Mouse (Mus musculus) adrenal gland (tissue): ENCODE data around the gene Acvr2b.
"Not testable (repeated sequence)": the region's sequence is repeated elsewhere in the genome, so short reads cannot be mapped to it uniquely, and the experiment has no call there.

Experiments
- intact Hi-C: fragments of 180-260 bp; cut with DNase I; formaldehyde crosslinking; loops from one replicate; pipeline ENCODE4 v1.15.1; 2025
- long read RNA-seq, 2 experiments: library from polyadenylated mRNA; unstranded; transcript quantifications; one replicate each; pipeline ENCODE4 v2.0.0; 2020; ENCODE audit warnings: borderline replicate concordance in 1 of 2; ENCODE audit not compliant: insufficient replicate concordance in 1 of 2

Acvr2b gene
- long read RNA-seq, experiment 1, partial matches to known transcripts, result 0 of 2 reads
- long read RNA-seq, experiment 1, other reads (novel, unspliced or antisense), result 0 of 2 reads
- long read RNA-seq, experiment 2, partial matches to known transcripts, result 1 of 2 reads
- long read RNA-seq, experiment 2, other reads (novel, unspliced or antisense), result 1 of 2 reads

DNA sequence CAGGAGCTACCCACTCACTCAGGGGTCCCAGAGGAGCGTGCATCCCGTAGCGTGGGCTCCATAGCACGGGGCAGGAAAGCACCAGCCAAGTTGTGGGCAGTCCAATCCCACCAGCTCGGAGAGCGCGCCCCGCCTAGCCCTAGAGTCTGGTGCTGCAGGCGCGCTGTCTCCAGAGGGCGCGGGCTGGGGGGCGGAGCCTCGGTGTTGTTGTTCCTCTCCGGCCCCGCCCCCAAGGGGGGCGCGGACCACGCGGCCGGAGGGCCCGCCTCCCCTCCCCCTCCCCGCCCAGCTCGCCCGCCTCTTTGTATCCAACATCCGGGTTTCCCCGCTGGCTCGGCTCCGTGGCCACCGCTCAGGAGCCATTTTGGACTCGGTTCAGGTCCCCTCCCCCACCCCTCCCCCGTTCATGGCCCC lies at the start of gene Acvr2b:
Acvr2b (plus strand) TSS at position 318 of the 414 bp plus-strand sequence.
- intact Hi-C loops, result loop anchor here (5.0 kb wide), 1 partner anchor 45 kb away; the partner anchor contains the start of gene Xylb

- intact Hi-C loops, result loop anchor here (5.0 to 10.0 kb wide), 2 partner anchors 49 to 197 kb away; partner anchors contain the start of genes Acaa1b and Gm47289
Measured at GRCm38 (mm10) chr9:119353926-119354325, 48.0 kb upstream of the Acvr2b start.

GRCm38 (mm10) chr9:119355943-119356342 lies 46.0 kb upstream of the Acvr2b start:
- intact Hi-C loops, result loop anchor here (2.0 to 10.0 kb wide), 3 partner anchors 46 to 75 kb away; partner anchors contain the start of gene Acvr2b

DNA sequence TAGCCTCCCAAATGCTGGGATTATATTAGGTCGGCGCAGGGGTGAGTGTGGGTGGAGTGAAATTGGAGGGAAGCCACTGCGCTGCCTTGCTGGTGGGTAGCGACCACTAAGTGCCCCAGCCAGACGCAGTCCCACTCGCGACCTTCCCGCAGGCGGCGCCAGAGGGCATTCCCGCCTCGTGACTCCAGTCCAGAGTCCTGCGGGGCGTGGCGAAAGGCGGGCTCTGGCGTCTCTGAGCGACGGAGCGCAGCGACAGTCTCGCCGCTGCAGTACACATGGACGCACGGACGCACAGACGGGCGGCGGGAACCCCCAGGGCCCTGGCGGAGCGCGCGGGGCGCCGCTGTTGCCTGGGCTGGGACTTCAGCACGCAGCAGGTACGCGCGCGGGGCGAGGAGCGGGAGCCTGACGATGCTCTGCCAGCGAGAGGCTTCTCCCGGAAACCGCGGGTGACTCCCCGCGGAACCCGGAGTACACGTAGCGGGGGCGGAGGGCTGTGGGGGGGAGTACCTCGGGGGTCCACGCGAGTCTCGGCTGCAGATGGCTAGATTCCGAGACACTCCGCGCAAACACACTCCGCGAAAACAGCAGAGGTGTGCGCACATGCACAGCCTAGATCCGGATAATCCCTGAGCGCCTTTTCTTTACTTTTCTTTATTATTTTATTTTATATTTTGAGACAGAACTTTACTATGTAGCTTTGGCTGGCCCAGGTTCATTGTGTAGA lies 44.4 kb upstream of the Acvr2b start, which contains the start of gene Xylb:
Xylb (plus strand) TSS at position 51 of the 727 bp plus-strand sequence.
- intact Hi-C loops, result loop anchor here (2.0 to 10.0 kb wide), 3 partner anchors 45 to 73 kb away; partner anchors contain the start of gene Acvr2b

GRCm38 (mm10) chr9:119358058-119358429 lies 43.9 kb upstream of the Acvr2b start:
- intact Hi-C loops, result loop anchor here (5.0 to 10.0 kb wide), 2 partner anchors 44 to 53 kb away; partner anchors contain the start of gene Acvr2b

DNA sequence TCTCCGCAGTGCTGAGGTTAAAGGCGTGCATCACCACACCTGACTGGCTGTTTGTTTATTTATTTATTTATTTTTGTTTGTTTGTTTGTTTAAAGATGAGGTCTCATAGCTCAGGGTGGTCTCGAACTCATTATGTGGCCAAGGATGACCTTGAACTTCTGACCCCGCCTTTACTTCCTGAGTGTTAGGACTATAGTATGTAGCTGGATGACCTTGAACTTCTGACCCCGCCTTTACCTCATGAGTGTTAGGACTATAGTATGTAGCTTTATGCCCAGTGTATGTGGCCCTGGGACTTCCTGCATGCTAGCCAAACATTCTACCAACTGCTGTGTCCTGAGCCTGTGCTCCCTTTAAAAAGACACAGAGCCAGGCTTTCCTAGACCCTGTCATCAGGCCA lies 40.5 kb upstream of the Acvr2b start:
- intact Hi-C loops, result no loop called here

GRCm38 (mm10) chr9:119363229-119363628 lies 38.7 kb upstream of the Acvr2b start:
- intact Hi-C loops, result no loop called here

DNA sequence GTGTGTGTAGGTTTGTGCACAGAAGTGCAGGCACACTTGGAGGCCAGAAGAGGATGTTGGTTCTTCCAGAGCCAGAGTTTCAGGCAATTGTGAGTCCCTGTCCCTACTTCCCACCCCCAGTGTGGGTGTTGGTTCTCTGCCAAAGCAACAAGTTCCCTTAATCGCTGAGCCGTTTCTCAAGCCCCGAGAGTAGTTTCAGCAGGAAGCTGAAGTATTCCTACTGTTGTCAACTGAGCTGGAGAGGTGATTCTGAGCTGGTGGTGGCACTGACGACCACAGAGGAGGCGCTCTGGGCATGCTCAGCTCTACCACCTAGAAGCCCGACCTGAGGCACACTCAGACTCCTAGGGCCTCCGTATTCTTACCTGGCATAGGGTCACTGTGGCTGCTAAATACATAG lies 36.6 kb upstream of the Acvr2b start, which contains the start of gene Slc22a14:
Slc22a14 (minus strand) TSS at position 270 of the 400 bp plus-strand sequence.
- intact Hi-C loops, result no loop called here

DNA sequence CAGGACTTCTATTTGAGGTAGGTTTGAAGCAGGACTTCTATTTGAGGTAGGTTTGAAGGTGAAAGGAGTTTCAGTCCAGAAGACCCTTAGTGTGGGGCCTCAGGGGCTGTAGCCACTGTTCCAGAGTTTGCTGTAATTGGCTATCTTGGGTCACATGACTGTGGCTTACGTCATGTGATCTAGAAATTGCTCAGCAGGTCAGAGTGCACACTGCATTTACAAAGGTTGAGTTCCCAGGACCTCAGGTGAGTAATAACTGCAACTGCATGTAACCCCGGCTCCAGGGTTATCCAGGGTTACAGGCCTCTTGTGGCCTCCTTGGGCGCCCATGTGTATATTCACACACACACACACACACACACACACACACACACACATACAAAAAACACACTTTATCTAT lies 33.6 kb upstream of the Acvr2b start:
- intact Hi-C loops, result no loop called here

DNA sequence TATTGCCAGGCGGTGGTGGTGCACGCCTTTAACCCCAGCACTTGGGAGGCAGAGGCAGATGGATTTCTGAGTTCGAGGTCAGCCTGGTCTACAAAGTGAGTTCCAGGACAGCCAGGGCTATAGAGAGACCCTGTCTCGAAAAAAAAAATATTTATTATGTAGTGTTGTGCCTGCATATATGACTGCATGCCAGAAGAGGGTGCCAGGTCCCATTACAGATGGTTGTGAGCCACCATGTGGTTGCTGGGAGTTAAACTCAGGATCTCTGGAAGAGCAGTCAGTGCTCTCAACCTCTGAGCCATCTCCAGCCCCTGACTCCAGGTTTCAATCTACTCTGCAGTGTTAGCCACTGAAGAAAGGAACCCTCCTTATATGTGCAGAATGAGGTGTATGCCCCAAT lies 31.1 kb upstream of the Acvr2b start:
- intact Hi-C loops, result not testable (repeated sequence)

DNA sequence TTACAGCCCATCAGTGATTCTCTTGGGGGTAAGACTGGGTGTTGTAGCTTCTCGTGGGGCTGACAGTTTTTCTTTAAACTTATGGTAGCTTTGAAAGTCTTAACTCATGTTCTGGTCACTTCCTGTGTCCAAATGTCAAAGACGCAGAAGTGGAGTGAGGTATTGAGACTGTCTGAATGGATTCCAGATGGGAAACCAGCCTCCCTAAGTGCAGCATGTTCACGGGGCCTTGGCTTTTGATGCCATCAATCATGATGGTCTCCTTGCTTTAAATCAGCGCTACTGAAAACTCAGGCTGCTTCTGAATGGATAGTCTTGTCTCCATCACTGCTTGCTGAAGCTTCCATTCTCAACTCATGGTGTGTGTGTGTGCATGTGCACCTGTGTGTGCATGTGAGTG lies 30.7 kb upstream of the Acvr2b start:
- intact Hi-C loops, result no loop called here

DNA sequence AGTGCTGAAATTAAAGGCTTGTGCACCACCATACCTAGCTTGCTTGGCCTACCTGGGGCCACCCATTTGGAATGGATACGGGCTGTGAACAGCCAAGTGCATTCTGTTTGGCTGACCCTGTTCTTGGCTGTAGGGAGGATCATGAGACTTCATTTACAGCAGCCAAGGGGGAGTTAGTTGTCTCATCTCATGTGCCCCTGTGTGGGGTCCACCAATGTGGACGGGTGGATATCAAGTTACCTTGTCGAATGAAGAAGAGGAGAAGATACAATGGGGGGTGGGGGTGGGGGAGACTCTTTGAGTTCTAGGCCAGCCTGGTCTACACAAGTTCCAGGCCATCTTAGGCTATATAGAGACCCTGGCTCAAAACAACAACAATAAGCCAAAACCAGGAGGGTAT lies 26.9 kb upstream of the Acvr2b start:
- intact Hi-C loops, result no loop called here

DNA sequence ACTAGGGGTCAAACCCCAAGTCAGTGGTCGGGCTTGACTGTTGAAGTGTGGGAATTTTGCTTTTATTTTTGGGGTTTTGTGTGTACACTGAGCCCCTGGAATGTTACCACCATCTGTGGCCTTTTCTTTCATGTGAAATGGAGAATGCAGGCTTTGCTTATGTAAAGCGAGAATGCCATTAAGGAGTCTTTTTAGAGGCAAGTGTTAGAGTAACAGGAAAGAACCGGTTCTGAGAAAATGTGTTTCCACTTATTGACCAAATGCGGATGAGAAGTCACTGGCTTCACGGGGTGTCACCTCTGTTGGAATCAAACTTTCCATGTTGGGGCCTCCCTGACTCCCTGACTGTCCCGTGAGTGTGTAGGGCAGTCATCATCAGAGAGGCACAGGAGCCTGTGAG lies 26.4 kb upstream of the Acvr2b start:
- intact Hi-C loops, result no loop called here

- intact Hi-C loops, result no loop called here
Measured at GRCm38 (mm10) chr9:119378231-119378630, 23.7 kb upstream of the Acvr2b start.

GRCm38 (mm10) chr9:119382603-119383002 lies 19.3 kb upstream of the Acvr2b start:
- intact Hi-C loops, result no loop called here

DNA sequence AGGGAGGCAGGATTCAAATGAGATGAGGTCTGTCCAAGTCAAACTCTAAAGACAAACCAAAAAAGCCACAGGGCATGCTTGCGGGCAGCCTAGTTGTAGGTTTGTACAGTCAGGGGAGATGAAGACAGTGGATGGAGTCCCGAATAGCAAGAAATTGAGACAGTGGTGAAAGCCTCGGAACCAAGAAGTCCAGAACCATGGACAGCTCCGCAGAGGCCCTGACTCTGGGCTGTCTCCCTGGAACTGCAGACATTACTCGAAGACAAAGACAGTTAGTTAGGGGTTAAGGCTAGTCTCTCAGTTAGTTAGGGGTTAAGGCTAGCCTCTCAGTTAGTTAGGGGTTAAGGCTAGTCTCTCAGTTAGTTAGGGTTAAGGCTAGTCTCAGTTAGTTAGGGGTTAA lies 13.0 kb upstream of the Acvr2b start:
- intact Hi-C loops, result no loop called here

DNA sequence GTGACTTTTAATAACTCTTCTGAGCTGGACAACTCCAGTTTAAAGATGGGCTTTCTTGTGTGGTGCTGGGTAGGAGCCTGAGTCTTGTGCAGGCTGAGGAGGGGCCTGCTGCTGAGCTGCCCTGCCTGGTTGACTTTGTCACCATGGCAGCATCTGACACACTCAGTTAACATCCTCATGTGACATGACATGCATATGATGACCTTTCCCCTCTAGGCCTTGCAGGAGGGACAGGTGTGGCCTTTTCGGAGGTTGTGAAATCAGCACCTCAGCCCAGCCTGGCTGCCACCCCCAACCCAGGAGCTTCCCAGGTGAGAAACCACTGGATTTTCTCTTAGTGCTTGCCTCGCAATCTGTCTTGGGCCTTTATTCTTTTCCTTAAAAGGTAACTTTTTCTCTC lies 11.7 kb upstream of the Acvr2b start:
- intact Hi-C loops, result no loop called here

GRCm38 (mm10) chr9:119394808-119395207 lies 7.1 kb upstream of the Acvr2b start:
- intact Hi-C loops, result no loop called here

DNA sequence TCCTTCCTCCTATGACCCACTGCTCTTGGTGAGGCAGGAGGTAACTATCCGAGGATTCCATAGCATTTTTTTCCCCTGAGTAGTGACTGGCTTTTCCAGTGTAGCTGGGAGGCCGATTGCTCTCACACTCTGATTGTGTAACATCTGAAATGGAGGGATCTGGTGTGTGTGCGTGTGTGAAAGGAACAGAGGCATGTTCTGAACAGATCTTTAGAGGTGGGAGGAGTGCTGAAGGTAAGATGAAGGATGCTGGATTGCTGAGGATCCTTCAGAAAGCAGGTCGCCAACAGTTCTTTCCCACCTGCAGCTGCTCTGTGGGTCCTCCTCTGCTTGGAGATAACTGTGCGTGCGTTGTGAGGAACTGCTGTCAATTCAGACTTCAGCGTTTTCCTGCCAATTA lies 567 bp upstream of the Acvr2b start:
- intact Hi-C loops, result loop anchor here (5.0 kb wide), 1 partner anchor 44 kb away; the partner anchor contains the start of gene Xylb

DNA sequence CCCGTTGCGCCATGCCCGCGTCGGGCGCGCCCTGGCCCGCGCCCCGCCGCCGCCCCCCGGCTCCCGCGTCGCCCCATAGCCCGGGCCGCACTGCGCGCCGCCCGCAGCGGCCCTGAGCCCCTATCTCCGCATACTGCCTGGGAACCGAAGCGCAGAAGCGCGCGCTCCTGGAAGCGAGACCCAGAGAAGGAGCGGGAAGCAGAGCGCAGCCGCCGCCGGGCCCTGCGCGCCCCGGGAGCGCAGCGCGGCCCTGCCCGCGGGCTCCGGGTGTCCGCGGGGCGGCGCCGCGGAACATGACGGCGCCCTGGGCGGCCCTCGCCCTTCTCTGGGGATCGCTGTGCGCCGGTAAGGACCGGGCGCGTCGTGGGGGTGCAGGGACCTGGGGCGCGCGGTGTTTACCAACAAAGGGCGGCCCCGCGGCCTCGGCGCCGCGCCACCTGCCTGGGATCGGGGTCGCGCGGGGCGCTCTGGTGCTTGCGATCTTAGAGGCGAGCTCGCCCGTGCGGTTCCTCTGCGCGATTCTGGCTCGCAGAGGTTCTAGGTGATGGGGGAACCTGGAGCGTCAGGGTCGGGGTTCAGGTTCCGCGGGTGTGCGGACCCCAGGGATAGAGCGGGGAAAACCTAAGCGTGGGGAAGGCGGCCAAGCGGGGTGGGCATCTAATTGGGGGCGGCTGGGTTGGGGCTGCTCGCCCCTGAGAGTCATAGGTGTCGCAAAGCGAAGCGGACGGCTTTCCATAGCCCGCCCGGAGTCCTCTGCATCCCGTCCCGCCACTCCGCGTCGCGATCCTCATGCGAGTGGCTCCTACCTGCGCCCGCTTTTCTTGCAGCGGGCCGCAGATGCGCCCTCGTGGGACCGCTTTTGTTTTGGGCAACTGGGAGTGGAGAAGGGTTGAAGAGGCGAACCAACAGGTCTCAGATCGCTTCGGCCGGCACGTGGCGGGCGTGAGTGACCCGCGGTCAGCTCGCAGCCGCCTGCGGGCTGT lies 626 bp downstream of the Acvr2b start:
- intact Hi-C loops, result loop anchor here (5.0 kb wide), 1 partner anchor 45 kb away; the partner anchor contains the start of gene Xylb

GRCm38 (mm10) chr9:119403236-119403641 lies 1.3 kb downstream of the Acvr2b start:
- intact Hi-C loops, result loop anchor here (5.0 kb wide), 1 partner anchor 46 kb away; the partner anchor contains the start of gene Xylb
